Mouse (Mus musculus) lung, adult 2 months (tissue): ENCODE measurements at regions not wholly inside any gene's neighbourhood (a gene's known extent, or its start where the extent isn't known, plus 50 kb on each side); places are given as distances from the start of the nearest gene placed in this dataset.
A peak's percentile ranks its signal among the peaks of the same experiment; 100 is the strongest.

ENCODE experiments used
- DNase-seq: peaks from one replicate; pipeline ENCODE4 v3.0.0; 2022
- H3K4me1 ChIP-seq: fragments of 200-500 bp; 2 replicates; pipeline ENCODE4 v1.6.1; 2011; ENCODE audit warnings: low read length; ENCODE audit not compliant: control insufficient read depth, insufficient read depth
- H3K4me3 ChIP-seq: fragments of 200-500 bp; replicated peaks from 2 replicates; pipeline ENCODE3; 2011; ENCODE audit warnings: low read depth, mild to moderate bottlenecking, control low read depth, low read length; ENCODE audit errors: extremely low read depth
- CTCF ChIP-seq: fragments of 200-500 bp; IDR thresholded peaks from 2 replicates; pipeline ENCODE4 v1.5.1; 2011; ENCODE audit warnings: mild to moderate bottlenecking, low read length, control low read depth; ENCODE audit not compliant: insufficient read depth
- POLR2A ChIP-seq: fragments of 200-500 bp; IDR thresholded peaks from 2 replicates; pipeline ENCODE4 v1.6.1; 2011; ENCODE audit warnings: low read depth, mild to moderate bottlenecking, control low read depth, low read length, borderline replicate concordance; ENCODE audit errors: extremely low read depth
- WGBS: fragments of 180-500 bp; shearing (Covaris S2); methylation state at CpG from one replicate; pipeline ENCODE4 v1.1.7; 2018; 5-methylcytosine and 5-hydroxymethylcytosine counted together

DNA sequence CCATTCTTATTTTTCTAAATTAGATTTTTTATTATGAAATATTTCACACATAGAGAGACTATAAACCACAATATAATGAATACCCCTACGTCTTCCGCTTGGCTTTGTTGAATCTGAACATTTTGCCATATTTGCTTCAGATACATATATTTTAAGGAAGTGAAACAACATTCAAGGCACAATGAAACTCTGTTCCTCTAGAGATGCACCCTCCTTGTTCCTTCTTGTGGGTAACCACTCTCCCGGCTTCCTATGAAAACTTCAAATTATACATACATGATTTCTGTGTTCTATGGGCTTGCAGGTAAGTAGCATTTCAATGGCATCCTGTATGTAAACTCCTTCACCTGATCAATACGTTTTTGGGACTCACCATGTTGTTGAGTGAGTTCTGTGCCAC is 94.4 kb upstream of the Lhx1 start:
- no peaks in the 10 kb centered on the region for H3K4me1 ChIP-seq

GRCm38 (mm10) chr11:84618576-84618975 is 93.2 kb upstream of the Lhx1 start:
- Histone ChIP-seq H3K4me3 (no peak overlapping the region), H3K4me1 (no peaks in the 10 kb centered on the region)
- TF ChIP-seq CTCF, result 0 out of 2 replicates have a peak, but pooled peaks have one; percentile 7
- no peak for TF ChIP-seq POLR2A
- DNase-seq, result no peak
- 94% methylated on average over 3 of the region's 3 CpGs for WGBS

More for the DNA sequence above, 94.4 kb upstream of the Lhx1 start:
- no peak for DNase-seq
- TF ChIP-seq CTCF (no peak), POLR2A (no peak)
- no peak overlapping the region for H3K4me3 ChIP-seq
- 66% methylated on average over 4 of the region's 4 CpGs for WGBS

DNA sequence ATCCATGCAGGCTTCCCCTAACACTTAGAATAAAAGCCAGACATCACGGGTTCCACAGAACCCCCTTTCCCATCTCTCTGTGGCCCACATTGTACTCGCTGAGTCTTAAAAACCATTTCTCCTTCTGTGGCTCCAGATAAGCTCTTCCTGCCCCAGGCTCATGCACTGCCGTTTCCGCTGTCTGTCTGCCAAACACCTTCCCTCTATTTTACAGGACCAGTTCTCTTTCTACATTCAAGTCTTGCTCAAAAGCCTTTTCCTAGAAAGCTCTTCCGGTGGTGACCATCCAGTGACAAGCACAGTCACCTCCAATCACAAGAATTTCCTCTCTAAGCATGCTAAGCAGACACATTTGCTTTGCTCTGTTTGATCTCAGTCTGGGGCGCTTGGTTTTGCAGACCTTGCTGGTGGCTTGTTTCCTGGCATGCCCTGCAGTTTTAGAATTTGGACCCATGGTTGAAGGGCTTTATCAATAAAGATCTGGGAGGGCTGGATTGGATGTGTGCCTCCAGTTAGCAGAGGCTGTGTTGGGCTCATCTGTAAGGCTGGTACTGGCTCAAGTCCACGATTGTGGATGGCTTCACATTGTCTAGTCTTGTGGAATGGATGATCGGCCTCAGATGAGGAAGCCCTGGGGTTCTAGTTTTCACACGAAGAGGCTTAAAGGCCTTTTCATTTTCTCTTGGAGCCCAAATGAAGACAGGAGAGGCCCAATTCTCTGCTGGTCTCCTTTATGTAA is 87.8 kb upstream of the Lhx1 start:
- TF ChIP-seq POLR2A (no peak), CTCF (no peak)
- Histone ChIP-seq H3K4me3 (no peak overlapping the region), H3K4me1 (no peaks in the 10 kb centered on the region)
- DNase-seq, result no peak
- WGBS, result 53% methylated on average over 9 of the region's 9 CpGs

DNA sequence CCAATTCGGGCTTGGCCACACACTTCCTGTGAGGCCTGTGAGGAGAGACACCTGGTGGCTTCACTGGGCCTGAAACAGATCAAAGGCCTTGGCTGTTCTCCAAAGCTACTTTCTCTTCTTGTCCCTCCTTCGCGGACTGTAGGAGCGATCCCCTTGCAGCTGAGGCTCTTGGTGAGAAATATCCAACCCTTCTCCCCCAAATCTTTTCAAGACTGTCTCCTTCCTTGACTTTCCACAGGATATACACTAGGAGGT is 86.2 kb upstream of the Lhx1 start:
- 46% methylated on average over 4 of the region's 4 CpGs for WGBS
- no peak overlapping the region for H3K4me3 ChIP-seq
- no peak for DNase-seq
- H3K4me1 ChIP-seq, result no peaks in the 10 kb centered on the region
- no peak for TF ChIP-seq CTCF
- no peak for TF ChIP-seq POLR2A

DNA sequence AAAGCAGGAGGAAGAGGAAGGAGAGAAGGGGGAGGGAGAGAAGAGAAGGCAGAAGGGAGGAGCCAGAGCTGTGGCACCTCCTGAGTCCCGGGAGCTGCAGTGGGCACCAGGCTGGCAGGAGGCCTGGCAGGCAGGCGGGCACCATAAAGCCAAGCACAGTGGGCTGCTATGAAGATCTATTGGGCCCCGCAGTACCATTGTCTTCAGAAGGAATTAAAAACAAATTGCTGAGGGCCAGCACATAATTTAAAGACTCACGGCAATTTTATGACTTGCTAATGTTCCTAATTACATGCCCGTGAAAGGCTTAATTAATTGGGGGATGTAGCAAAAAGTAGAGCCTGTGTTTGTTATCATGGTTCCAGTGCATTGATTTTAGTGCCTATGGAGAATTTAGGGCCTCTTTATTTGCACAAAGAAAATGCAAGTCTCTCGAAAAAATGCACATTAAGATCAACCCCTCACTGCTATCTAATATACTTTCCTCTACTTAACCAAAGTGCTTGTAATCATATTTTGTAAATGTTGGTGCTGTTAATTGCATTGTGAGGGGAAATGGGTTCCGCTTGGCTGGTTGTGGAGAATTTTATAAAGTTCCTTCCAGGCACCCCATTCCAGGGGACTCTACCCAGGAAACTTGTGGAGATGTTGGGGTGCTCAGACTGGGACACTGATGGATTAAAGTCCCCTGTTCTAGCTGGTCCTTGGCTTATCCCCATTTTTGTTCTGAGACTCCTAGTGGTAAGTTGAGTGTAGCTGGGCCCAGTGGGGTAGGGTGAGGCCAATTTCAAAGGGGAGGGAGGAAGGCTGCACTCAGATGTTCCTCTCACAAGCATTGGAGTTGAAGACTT is 85.7 kb upstream of the Lhx1 start:
- no peak overlapping the region for H3K4me3 ChIP-seq
- TF ChIP-seq CTCF, result no peak
- no peak for TF ChIP-seq POLR2A
- DNase-seq, result no peak
- WGBS, result 81% methylated on average over 7 of the region's 7 CpGs
- H3K4me1 ChIP-seq, result no peaks in the 10 kb centered on the region

GRCm38 (mm10) chr11:84604781-84605180 is 79.4 kb upstream of the Lhx1 start:
- Histone ChIP-seq H3K4me3 (no peak overlapping the region), H3K4me1 (peaks cover 4% of the 10 kb centered on the region; the same call in 1 of the 2 replicates)
- WGBS, result 7% methylated on average over 6 of the region's 6 CpGs
- DNase-seq, result no peak
- no peak for TF ChIP-seq POLR2A
- no peak for TF ChIP-seq CTCF

GRCm38 (mm10) chr11:84599267-84599841 is 74.0 kb upstream of the Lhx1 start:
- Histone ChIP-seq H3K4me1 (no peaks in the 10 kb centered on the region), H3K4me3 (no peak overlapping the region)
- 45% methylated on average over 15 of the region's 15 CpGs for WGBS
- DNase-seq, result no peak
- TF ChIP-seq CTCF (no peak), POLR2A (no peak)

- TF ChIP-seq POLR2A (no peak), CTCF (no peak)
- DNase-seq, result no peak
- Histone ChIP-seq H3K4me3 (no peak overlapping the region), H3K4me1 (no peaks in the 10 kb centered on the region)
- WGBS, result 77% methylated on average over 9 of the region's 9 CpGs
Observed at GRCm38 (mm10) chr11:84597572-84598295, 72.4 kb upstream of the Lhx1 start.

- no peak for DNase-seq
- no peaks in the 10 kb centered on the region for H3K4me1 ChIP-seq
- H3K4me3 ChIP-seq, result no peak overlapping the region
- TF ChIP-seq POLR2A (no peak), CTCF (no peak)
- WGBS, result 18% methylated on average over 6 of the region's 6 CpGs
Observed at GRCm38 (mm10) chr11:84592715-84593339, 67.5 kb upstream of the Lhx1 start.

- Histone ChIP-seq H3K4me1 (no peaks in the 10 kb centered on the region), H3K4me3 (no peak overlapping the region)
- 37% methylated on average over 14 of the region's 14 CpGs for WGBS
- DNase-seq, result no peak
- no peak for TF ChIP-seq POLR2A
- TF ChIP-seq CTCF, result no peak
Observed at GRCm38 (mm10) chr11:84587107-84587506, 61.8 kb upstream of the Lhx1 start.
